Mouse (Mus musculus) forebrain, embryonic 11.5 days (tissue): ENCODE data around the gene Polr2c. TPM values are rescaled to one million over a fixed set of nuclear protein-coding genes. Genes with fewer than 3 reads are reported as not detected.

Experiments
- ATAC-seq: fragments of 200-750 bp; cut with Nextera tagmentation; replicated peaks from 2 replicates; pipeline ENCODE4 v1.8.0; 2017; ENCODE audit warnings: moderate TSS enrichment; ENCODE audit not compliant: low FRiP score
- DNase-seq: peaks from one replicate; pipeline ENCODE4 v3.0.0-alpha.2; 2017; ENCODE audit warnings: low spot score
- H3K27ac ChIP-seq: fragments of 300-500 bp; sonication (generic); 2 replicates; pipeline ENCODE4 v1.5.1; 2014; ENCODE audit warnings: low read depth, low read length
- H3K27me3 ChIP-seq: fragments of 300-500 bp; sonication (generic); 2 replicates; pipeline ENCODE4 v1.6.1; 2014; ENCODE audit warnings: mild to moderate bottlenecking, low read length, mixed read lengths; ENCODE audit not compliant: control insufficient read depth, insufficient read depth
- H3K36me3 ChIP-seq: fragments of 300-500 bp; sonication (generic); 2 replicates; pipeline ENCODE4 v1.6.1; 2014; ENCODE audit warnings: mild to moderate bottlenecking, low read length, moderate library complexity, mixed read lengths; ENCODE audit not compliant: control insufficient read depth, insufficient read depth
- H3K4me1 ChIP-seq: fragments of 300-500 bp; sonication (generic); replicated peaks from 2 replicates; pipeline ENCODE4 v1.6.1; 2014; ENCODE audit warnings: low read length, mixed read lengths; ENCODE audit not compliant: control insufficient read depth, insufficient read depth
- H3K4me2 ChIP-seq: fragments of 300-500 bp; sonication (generic); 2 replicates; pipeline ENCODE4 v1.6.1; 2014; ENCODE audit warnings: low read depth, mild to moderate bottlenecking, low read length, moderate library complexity, mixed read lengths; ENCODE audit not compliant: severe bottlenecking
- H3K4me3 ChIP-seq: fragments of 300-500 bp; sonication (generic); 2 replicates; pipeline ENCODE4 v1.5.1; 2014; ENCODE audit warnings: low read depth, low read length
- H3K9ac ChIP-seq: fragments of 300-500 bp; sonication (generic); 2 replicates; pipeline ENCODE4 v1.6.1; 2014; ENCODE audit warnings: low read length
- H3K9me3 ChIP-seq: fragments of 300-500 bp; sonication (generic); 2 replicates; pipeline ENCODE4 v1.6.1; 2016; ENCODE audit warnings: low read length, mixed read lengths; ENCODE audit not compliant: control insufficient read depth
- WGBS: fragments of 180-500 bp; shearing (Covaris S2); extraction: QIAGEN DNeasy Blood & Tissue Kit; methylation state at CpG from one replicate; pipeline ENCODE4 v1.1.7; 2014; 5-methylcytosine and 5-hydroxymethylcytosine counted together
- polyA plus RNA-seq: library from polyadenylated mRNA; unstranded; fragments of >200 nt; fragmentation: Nextera tagmentation; extraction: Ambion mirVana; gene quantifications from 2 replicates; pipeline ENCODE4 v1.2.1, GENCODE M21; 2014

The Polr2c gene
- polyA plus RNA-seq, 1 experiment from 2014 or later: 156 TPM

DNA sequence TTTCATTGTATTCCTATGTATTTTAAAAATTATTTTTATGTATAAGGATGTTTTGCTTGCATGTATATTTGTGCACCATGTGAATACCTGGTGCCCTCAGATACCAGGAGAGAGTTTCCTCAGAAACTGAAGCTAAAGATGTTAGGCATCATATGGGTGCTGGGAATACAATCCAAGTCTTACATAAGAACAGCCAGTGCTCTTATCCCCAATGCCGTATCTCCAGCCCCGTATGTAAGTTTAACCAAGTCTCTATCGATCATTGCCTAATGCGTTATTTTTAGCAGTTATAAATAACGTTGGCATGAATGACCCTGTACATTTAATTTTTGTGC, 272 bp upstream of the Polr2c start:
- 32% methylated on average over 5 of the region's 5 CpGs for WGBS

GRCm38 (mm10) chr8:94861352-94861910, 4.2 kb downstream of the Polr2c start:
- H3K4me1 ChIP-seq: peaks cover 2% of the 10 kb centered on the region; the same call in 1 of the 2 replicates
- WGBS: 76% methylated on average over 8 of the region's 8 CpGs
- no peak overlapping the region for H3K4me2 ChIP-seq
- no peaks in the 10 kb centered on the region for H3K9me3 ChIP-seq
- H3K36me3 ChIP-seq: no peaks in the 10 kb centered on the region; the same call in 1 of the 2 replicates
- H3K27me3 ChIP-seq: no peaks in the 10 kb centered on the region
- ATAC-seq: no peak
- H3K27ac ChIP-seq: no peak overlapping the region
- no peak overlapping the region for H3K9ac ChIP-seq
- no peak overlapping the region for H3K4me3 ChIP-seq
- DNase-seq: peak; percentile 76

More for the DNA sequence above, 272 bp upstream of the Polr2c start:
- no peak; the same call in 1 of the 2 replicates for ATAC-seq
- no peak overlapping the region; the same call in 1 of the 2 replicates for H3K9ac ChIP-seq
- DNase-seq: no peak
- H3K9me3 ChIP-seq: no peaks in the 10 kb centered on the region
- H3K4me1 ChIP-seq: peaks cover 2% of the 10 kb centered on the region; the same call in 1 of the 2 replicates
- H3K4me2 ChIP-seq: no peak overlapping the region
- no peak overlapping the region for H3K27ac ChIP-seq
- H3K36me3 ChIP-seq: no peaks in the 10 kb centered on the region; the same call in 1 of the 2 replicates
- H3K4me3 ChIP-seq: peak overlapping the region; percentile 95; the same call in 1 of the 2 replicates
- no peaks in the 10 kb centered on the region for H3K27me3 ChIP-seq

GRCm38 (mm10) chr8:94862487-94863220, 5.4 kb downstream of the Polr2c start:
- H3K4me1 ChIP-seq: peaks cover 2% of the 10 kb centered on the region; the same call in 1 of the 2 replicates
- H3K27me3 ChIP-seq: no peaks in the 10 kb centered on the region
- no peak overlapping the region for H3K4me2 ChIP-seq
- H3K9ac ChIP-seq: no peak overlapping the region
- ATAC-seq (no peak), DNase-seq (no peak)
- H3K36me3 ChIP-seq: no peaks in the 10 kb centered on the region; the same call in 1 of the 2 replicates
- H3K4me3 ChIP-seq: no peak overlapping the region
- 95% methylated on average over 12 of the region's 12 CpGs for WGBS
- no peak overlapping the region for H3K27ac ChIP-seq
- H3K9me3 ChIP-seq: no peaks in the 10 kb centered on the region

DNA sequence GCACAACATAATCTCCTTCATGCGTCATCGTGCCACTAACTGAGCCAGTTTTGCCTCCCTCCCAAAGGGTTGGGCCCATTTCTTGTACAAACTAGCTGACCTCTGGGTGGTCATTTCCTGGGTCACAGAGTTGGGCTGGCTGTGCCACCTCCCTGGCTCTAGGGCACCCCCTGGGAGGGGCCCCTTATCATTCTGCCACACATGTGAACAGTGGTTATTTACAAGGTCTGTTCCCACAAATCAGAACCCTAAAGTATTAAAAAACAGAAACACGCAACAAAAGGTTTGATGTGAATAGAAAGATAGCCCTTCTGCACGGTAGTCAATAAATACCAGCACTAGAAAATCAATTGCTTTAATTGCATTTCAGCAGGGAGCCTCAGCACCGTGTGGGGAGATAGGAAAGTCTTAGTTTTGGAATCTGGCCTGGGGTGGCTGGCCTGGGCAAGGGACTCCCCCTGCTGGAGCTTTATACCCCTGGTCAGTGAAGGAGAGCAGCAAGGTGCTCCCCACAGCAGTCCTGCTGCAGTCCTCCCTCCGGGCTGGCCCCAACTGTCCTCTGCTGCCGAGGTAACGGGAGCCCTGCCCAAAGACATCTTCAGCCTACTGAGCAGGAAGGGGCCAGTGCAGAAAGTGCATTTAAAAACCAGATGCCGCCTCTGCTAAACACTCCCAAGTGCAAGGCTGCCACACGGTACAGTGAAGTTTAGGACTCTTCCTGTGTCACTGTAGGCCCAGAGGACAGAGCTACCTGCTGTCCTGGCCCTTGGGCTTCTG, 6.8 kb downstream of the Polr2c start:
- no peaks in the 10 kb centered on the region for H3K9me3 ChIP-seq
- ATAC-seq (no peak), DNase-seq (no peak)
- WGBS: 79% methylated on average over 10 of the region's 10 CpGs
- H3K27ac ChIP-seq: no peak overlapping the region
- no peak overlapping the region for H3K4me2 ChIP-seq
- no peaks in the 10 kb centered on the region; the same call in 1 of the 2 replicates for H3K36me3 ChIP-seq
- no peak overlapping the region for H3K4me3 ChIP-seq
- no peak overlapping the region for H3K9ac ChIP-seq
- H3K27me3 ChIP-seq: no peaks in the 10 kb centered on the region
- 0 out of 2 replicates have a peak, but pooled peaks cover under 1% of the 10 kb centered on the region for H3K4me1 ChIP-seq

DNA sequence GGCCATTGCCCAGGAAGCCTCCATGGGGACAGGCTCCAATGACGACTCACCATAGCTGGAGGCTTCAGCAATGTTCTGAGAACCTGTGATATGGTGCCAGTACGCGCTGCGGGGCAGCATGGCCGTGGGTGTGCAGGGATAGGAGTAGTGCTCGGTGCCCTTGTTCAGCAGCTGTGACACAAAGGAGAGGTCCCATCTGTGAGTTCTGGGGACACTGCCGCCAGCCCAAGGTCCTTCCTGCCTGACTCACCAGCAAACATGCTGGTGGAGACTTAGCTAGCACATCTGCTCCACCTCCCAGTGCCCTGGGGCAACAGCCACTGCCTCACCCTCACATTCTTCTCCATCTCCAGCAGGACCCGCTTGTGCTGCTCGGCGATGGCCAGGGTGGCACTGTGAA, 8.0 kb downstream of the Polr2c start:
- no peak for ATAC-seq
- H3K27me3 ChIP-seq: no peaks in the 10 kb centered on the region
- DNase-seq: no peak
- no peaks in the 10 kb centered on the region; the same call in 1 of the 2 replicates for H3K36me3 ChIP-seq
- H3K4me2 ChIP-seq: no peak overlapping the region
- no peak overlapping the region for H3K4me3 ChIP-seq
- H3K9ac ChIP-seq: no peak overlapping the region
- H3K9me3 ChIP-seq: no peaks in the 10 kb centered on the region
- WGBS: 82% methylated on average over 10 of the region's 10 CpGs
- H3K27ac ChIP-seq: no peak overlapping the region
- peaks cover 3% of the 10 kb centered on the region; the same call in 1 of the 2 replicates for H3K4me1 ChIP-seq

GRCm38 (mm10) chr8:94866921-94867320, 9.7 kb downstream of the Polr2c start:
- peaks cover 13% of the 10 kb centered on the region; the same call in 1 of the 2 replicates for H3K4me1 ChIP-seq
- H3K9me3 ChIP-seq: no peaks in the 10 kb centered on the region
- no peak for DNase-seq
- ATAC-seq: no peak
- no peak overlapping the region for H3K4me3 ChIP-seq
- no peaks in the 10 kb centered on the region; the same call in 1 of the 2 replicates for H3K36me3 ChIP-seq
- no peak overlapping the region for H3K27ac ChIP-seq
- no peaks in the 10 kb centered on the region for H3K27me3 ChIP-seq
- no peak overlapping the region for H3K4me2 ChIP-seq
- 84% methylated on average over 9 of the region's 9 CpGs for WGBS
- H3K9ac ChIP-seq: no peak overlapping the region

DNA sequence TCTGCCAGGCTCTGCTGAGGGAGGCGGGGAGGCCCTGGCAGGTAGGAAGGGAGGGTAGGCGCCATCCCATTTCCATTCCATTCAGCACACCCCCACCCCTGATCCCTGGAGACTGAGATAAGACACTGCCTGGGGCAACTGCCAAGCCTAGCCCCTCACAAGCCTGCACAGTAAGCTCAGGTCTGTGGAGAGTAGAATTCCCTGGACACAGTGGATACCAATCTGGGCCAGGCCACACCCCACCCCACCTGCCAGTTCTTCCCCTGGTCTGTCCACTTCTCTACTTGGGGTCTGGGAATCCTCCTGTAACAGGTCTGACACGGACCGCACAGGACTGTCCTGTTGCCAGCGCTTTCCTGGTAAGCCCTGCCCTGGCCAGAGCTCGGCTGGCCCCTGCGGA, 11.9 kb downstream of the Polr2c start:
- no peak for ATAC-seq
- H3K27ac ChIP-seq: no peak overlapping the region
- WGBS: 47% methylated on average over 7 of the region's 7 CpGs

DNA sequence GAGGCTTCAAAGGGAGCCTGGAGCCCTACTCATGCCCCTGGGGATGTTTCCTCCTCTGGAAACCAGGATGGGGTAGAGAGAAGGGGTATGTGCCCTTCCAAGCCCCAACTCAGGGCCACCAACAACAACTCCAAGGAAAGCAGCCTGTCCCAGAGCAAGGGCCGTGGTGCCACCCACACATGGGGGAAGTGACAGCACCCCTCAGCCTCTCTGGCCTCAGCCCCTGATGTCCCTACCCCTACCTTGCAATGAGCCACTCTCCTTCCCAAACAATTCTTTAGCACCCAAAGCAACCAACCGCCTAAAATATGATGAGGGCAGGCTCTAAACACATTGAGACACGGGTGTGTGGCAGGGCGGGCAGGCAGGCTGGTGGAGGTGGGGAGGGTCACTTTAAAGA, 12.8 kb downstream of the Polr2c start:
- no peak for DNase-seq
- 8% methylated on average over 4 of the region's 4 CpGs for WGBS
- peak overlapping the region; percentile 37; the same call in 1 of the 2 replicates for H3K4me3 ChIP-seq
- ATAC-seq: no peak
- no peaks in the 10 kb centered on the region; the same call in 1 of the 2 replicates for H3K36me3 ChIP-seq
- no peak overlapping the region for H3K27ac ChIP-seq
- H3K27me3 ChIP-seq: peaks cover 8% of the 10 kb centered on the region
- peak overlapping the region; percentile 76 for H3K4me2 ChIP-seq
- peaks cover 16% of the 10 kb centered on the region; the same call in 1 of the 2 replicates for H3K4me1 ChIP-seq
- no peak overlapping the region; the same call in 1 of the 2 replicates for H3K9ac ChIP-seq
- H3K9me3 ChIP-seq: no peaks in the 10 kb centered on the region

More for the DNA sequence above, 11.9 kb downstream of the Polr2c start:
- DNase-seq: peak; percentile 38
- Histone ChIP-seq H3K27me3 (peaks cover 2% of the 10 kb centered on the region; the same call in 1 of the 2 replicates), H3K9ac (no peak overlapping the region; the same call in 1 of the 2 replicates), H3K4me1 (peaks cover 15% of the 10 kb centered on the region; the same call in 1 of the 2 replicates), H3K9me3 (no peaks in the 10 kb centered on the region), H3K4me2 (no peak overlapping the region), H3K36me3 (no peaks in the 10 kb centered on the region; the same call in 1 of the 2 replicates), H3K4me3 (no peak overlapping the region)
